Mouse (Mus musculus) heart, postnatal 0 days (tissue): ENCODE measurements around the gene Slc22a23.

Experiments used
- CTCF ChIP-seq: IDR thresholded peaks from 2 replicates; pipeline ENCODE4 v1.5.1; 2016; ENCODE audit warnings: antibody characterized with exemption, control low read depth, low read depth
- EP300 ChIP-seq: IDR thresholded peaks from 2 replicates; pipeline ENCODE4 v1.6.1; 2016; ENCODE audit warnings: antibody characterized with exemption, low read depth

DNA sequence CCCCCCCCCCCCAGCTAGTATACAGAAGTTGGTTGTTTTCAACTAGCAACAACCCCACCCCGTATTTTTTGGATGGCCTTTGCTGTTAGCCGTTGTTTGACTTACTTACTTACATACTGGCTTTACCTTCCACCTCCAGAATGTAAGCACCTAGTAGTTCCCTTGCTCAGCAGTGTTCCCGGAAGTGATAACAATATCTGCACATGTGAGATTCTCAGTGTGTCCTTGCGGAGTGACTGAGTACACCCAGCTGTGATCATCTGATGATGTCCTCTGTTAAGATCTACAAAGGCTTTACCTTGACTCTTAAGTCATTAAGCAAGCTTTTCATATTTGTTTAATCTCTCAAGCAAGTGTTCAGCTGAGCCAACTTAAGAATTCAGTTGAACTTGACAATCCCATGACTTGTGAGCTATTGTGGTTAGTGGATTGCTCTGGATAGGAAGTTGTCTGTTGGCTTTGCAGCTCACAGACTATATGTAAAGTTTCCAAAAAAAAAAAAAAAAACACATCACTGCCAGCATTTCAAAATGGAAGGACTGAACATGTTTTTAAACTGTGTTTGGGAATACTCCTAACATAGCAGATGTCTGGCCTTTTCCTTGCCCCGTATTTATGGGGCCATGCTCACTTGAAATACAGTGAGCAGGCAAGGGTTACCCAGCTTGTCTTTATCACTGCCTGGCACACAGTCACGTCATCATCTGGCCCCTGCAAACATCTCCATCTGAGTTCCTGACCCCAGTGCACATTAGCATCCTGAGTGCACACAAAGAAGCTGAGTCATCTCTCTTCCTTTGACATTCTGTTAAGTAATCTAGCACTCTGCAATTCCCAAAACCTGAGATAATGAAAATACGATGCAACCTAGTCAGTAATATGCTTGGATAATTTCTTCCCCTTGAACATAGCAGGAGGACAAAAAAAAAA lies 3.2 kb upstream of the Slc22a23 start:
- TF ChIP-seq CTCF: no peak
- no peak for TF ChIP-seq EP300
